ENCODE assay signal across 9 mouse cellular contexts in the genomic region with DNA sequence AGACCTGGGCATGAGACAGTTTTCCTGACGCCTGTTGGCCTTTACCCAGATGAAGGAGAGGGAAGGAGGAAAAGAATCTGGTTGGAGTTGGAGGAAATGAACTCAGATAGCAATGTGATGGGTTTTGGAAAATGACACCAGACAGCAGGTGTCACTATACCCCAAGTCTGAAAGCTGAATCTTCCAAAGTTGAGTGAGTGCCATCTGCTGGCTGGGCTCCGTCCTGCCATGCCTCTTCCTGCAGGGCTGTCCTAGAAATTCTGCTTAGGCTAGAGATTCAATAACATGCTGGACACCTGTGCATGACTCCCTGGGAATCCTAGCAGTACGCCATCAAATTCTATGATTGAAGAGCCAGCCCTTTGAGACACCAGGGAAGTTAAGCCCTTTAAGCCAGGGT. TPM values are rescaled to one million over a fixed set of nuclear protein-coding genes. Genes with fewer than 3 reads are reported as not detected.
A peak's percentile ranks its signal among the peaks of the same experiment; 100 is the strongest.
DNase-seq lines count a peak whose midpoint lies in the region; ATAC-seq lines count a peak whose summit lies in the region.
"Had no signal": no experiment of that assay in that cellular context is flagged by ENCODE, and none has a peak within 500 bp of the region (broad histone marks: within the 10 kb centered on the region; RNA-seq: fewer than 3 reads in every experiment).

No protein-coding gene starts in this region.

- WGBS in embryonic facial prominence, embryonic 14.5 days = 20% methylated on average over 3 of the region's 3 CpGs
- 11% methylated on average over 3 of the region's 3 CpGs for WGBS in liver, embryonic 13.5 days (ENCODE audit: insufficient replicate concordance)
- WGBS in stomach, embryonic 16.5 days = 20% methylated on average over 3 of the region's 3 CpGs

- no peak overlapping the region for H3K4me3 ChIP-seq in embryonic facial prominence, embryonic 14.5 days (ENCODE audit: low read depth, low read length)
- H3K4me3 ChIP-seq in liver, embryonic 13.5 days (replicated peaks) = no peak overlapping the region
- no peak overlapping the region for H3K4me3 ChIP-seq in stomach, embryonic 16.5 days (replicated peaks; ENCODE audit: low read length)
- H3K4me3 ChIP-seq: embryonic facial prominence, embryonic 12.5 days had no signal

- H3K36me3 ChIP-seq in embryonic facial prominence, embryonic 14.5 days (ENCODE audit: control insufficient read depth, insufficient read depth, low read length) = no peaks in the 10 kb centered on the region
- no peaks in the 10 kb centered on the region for H3K36me3 ChIP-seq in liver, embryonic 13.5 days
- no peaks in the 10 kb centered on the region for H3K36me3 ChIP-seq in stomach, embryonic 16.5 days (ENCODE audit: control insufficient read depth, insufficient read depth, low read length)
- H3K36me3 ChIP-seq: embryonic facial prominence, embryonic 12.5 days had no signal

- no peak overlapping the region for H3K4me2 ChIP-seq in embryonic facial prominence, embryonic 14.5 days (ENCODE audit: low read depth, low read length)
- H3K4me2 ChIP-seq in liver, embryonic 13.5 days = no peak overlapping the region
- no peak overlapping the region for H3K4me2 ChIP-seq in stomach, embryonic 16.5 days (ENCODE audit: low read depth, low read length)
- H3K4me2 ChIP-seq: embryonic facial prominence, embryonic 12.5 days had no signal

- ATAC-seq in embryonic facial prominence, embryonic 14.5 days (ENCODE audit: low read depth) = peak; percentile 72
- ATAC-seq in liver, embryonic 13.5 days (ENCODE audit: low read depth) = peak; percentile 73
- peak; percentile 58; the same call in 1 of the 2 replicates for ATAC-seq in stomach, embryonic 16.5 days (ENCODE audit: insufficient read depth, low FRiP score)

- no peaks in the 10 kb centered on the region for H3K4me1 ChIP-seq in embryonic facial prominence, embryonic 14.5 days (ENCODE audit: control insufficient read depth, insufficient read depth, low read length)
- H3K4me1 ChIP-seq in liver, embryonic 13.5 days (replicated peaks) = peaks cover 10% of the 10 kb centered on the region
- no peaks in the 10 kb centered on the region for H3K4me1 ChIP-seq in stomach, embryonic 16.5 days (ENCODE audit: control insufficient read depth, insufficient read depth, low read length)
- H3K4me1 ChIP-seq: embryonic facial prominence, embryonic 12.5 days had no signal

- H3K9me3 ChIP-seq in embryonic facial prominence, embryonic 14.5 days (ENCODE audit: control insufficient read depth, low read length) = no peaks in the 10 kb centered on the region
- peaks cover 5% of the 10 kb centered on the region; the same call in 1 of the 2 replicates for H3K9me3 ChIP-seq in liver, embryonic 13.5 days (replicated peaks)
- H3K9me3 ChIP-seq in stomach, embryonic 16.5 days (replicated peaks; ENCODE audit: control insufficient read depth, low read length) = no peaks in the 10 kb centered on the region
- H3K9me3 ChIP-seq: embryonic facial prominence, embryonic 12.5 days had no signal

- no peak overlapping the region for H3K27ac ChIP-seq in embryonic facial prominence, embryonic 14.5 days (replicated peaks; ENCODE audit: low read depth, low read length)
- no peak overlapping the region for H3K27ac ChIP-seq in liver, embryonic 13.5 days
- no peak overlapping the region for H3K27ac ChIP-seq in stomach, embryonic 16.5 days (ENCODE audit: low read length)
- H3K27ac ChIP-seq: embryonic facial prominence, embryonic 12.5 days had no signal

- H3K9ac ChIP-seq in embryonic facial prominence, embryonic 14.5 days (ENCODE audit: low read depth, low read length) = no peak overlapping the region
- no peak overlapping the region for H3K9ac ChIP-seq in liver, embryonic 13.5 days
- H3K9ac ChIP-seq in stomach, embryonic 16.5 days (ENCODE audit: low read length) = no peak overlapping the region
- H3K9ac ChIP-seq: embryonic facial prominence, embryonic 12.5 days had no signal

- DNase-seq in B cell, adult 2 months = peak; percentile 80 to 83
- DNase-seq in adrenal gland, postnatal 25 days = peak; percentile 78
- DNase-seq in embryonic facial prominence, embryonic 14.5 days (ENCODE audit: low spot score) = peak; percentile 85
- peak; percentile 45 to 76 for DNase-seq in heart, adult 9 months (ENCODE audit: low spot score in 2 of 2)
- DNase-seq in kidney, postnatal 10 days = peak; percentile 90
- peak; percentile 70 for DNase-seq in liver, embryonic 13.5 days
- DNase-seq in neural tube, embryonic 10.5 days (ENCODE audit: extremely low spot score, low spot score) = peak; percentile 69

- no peaks in the 10 kb centered on the region for H3K27me3 ChIP-seq in embryonic facial prominence, embryonic 14.5 days (replicated peaks; ENCODE audit: control insufficient read depth, insufficient read depth, low read length)
- no peaks in the 10 kb centered on the region for H3K27me3 ChIP-seq in liver, embryonic 13.5 days
- H3K27me3 ChIP-seq in stomach, embryonic 16.5 days (ENCODE audit: control insufficient read depth, insufficient read depth, low read length) = no peaks in the 10 kb centered on the region
- H3K27me3 ChIP-seq: embryonic facial prominence, embryonic 12.5 days had no signal

RNA-seq across cellular contexts. Expression of a gene that starts 11.9 kb away (rescaled TPM):
- total RNA-seq in adrenal gland, postnatal 25 days (2021) = 6.7 and 7.0 TPM in 2 replicates
- 43.7 and 46.6 TPM in 2 replicates for polyA plus RNA-seq in embryonic facial prominence, embryonic 14.5 days (2014; fragmentation: Nextera tagmentation; extraction: Ambion mirVana)
- polyA plus RNA-seq in liver, embryonic 13.5 days (2015; fragmentation: Nextera tagmentation; extraction: Ambion mirVana) = 1.3 and 1.8 TPM in 2 replicates
- polyA plus RNA-seq in stomach, embryonic 16.5 days (2015; fragmentation: Nextera tagmentation; extraction: Ambion mirVana) = 49.2 and 58.5 TPM in 2 replicates

RNA-seq across cellular contexts. Expression of a gene that starts 42.7 kb away (rescaled TPM):
- total RNA-seq in adrenal gland, postnatal 25 days (2021) = 20.1 and 31.1 TPM in 2 replicates
- 6.6 and 7.7 TPM in 2 replicates for polyA plus RNA-seq in embryonic facial prominence, embryonic 14.5 days (2014; fragmentation: Nextera tagmentation; extraction: Ambion mirVana)
- polyA plus RNA-seq in liver, embryonic 13.5 days (2015; fragmentation: Nextera tagmentation; extraction: Ambion mirVana) = 3.1 and 3.7 TPM in 2 replicates
- 8.9 and 13.0 TPM in 2 replicates for polyA plus RNA-seq in stomach, embryonic 16.5 days (2015; fragmentation: Nextera tagmentation; extraction: Ambion mirVana)

Comparison
In these comparisons a context has a peak if more than half of its experiments do, and no peak if none do; other contexts are left out.
1. RNA of a gene that starts 11.9 kb away (polyA plus RNA-seq): 49.2 to 58.5 TPM in stomach, embryonic 16.5 days and 43.7 to 46.6 TPM in embryonic facial prominence, embryonic 14.5 days; 1.3 to 1.8 TPM in liver, embryonic 13.5 days; every median in the first group is over 10 times any median in the second.
2. Peak in every context shown above with its lines, with median percentiles within 50 percentile points of each other: DNase-seq and ATAC-seq.